Mouse (Mus musculus) lung, adult 2 months (tissue): Measurements from ENCODE around the gene Gldn. TPM values are rescaled to one million over a fixed set of nuclear protein-coding genes. Genes with fewer than 3 reads are reported as not detected.

Experiments used
- DNase-seq: peaks from one replicate; pipeline ENCODE4 v3.0.0; 2022
- H3K4me1 ChIP-seq: fragments of 200-500 bp; 2 replicates; pipeline ENCODE4 v1.6.1; 2011; ENCODE audit warnings: low read length; ENCODE audit not compliant: control insufficient read depth, insufficient read depth
- H3K4me3 ChIP-seq: fragments of 200-500 bp; replicated peaks from 2 replicates; pipeline ENCODE3; 2011; ENCODE audit warnings: low read depth, mild to moderate bottlenecking, control low read depth, low read length; ENCODE audit errors: extremely low read depth
- CTCF ChIP-seq: fragments of 200-500 bp; IDR thresholded peaks from 2 replicates; pipeline ENCODE4 v1.5.1; 2011; ENCODE audit warnings: mild to moderate bottlenecking, low read length, control low read depth; ENCODE audit not compliant: insufficient read depth
- POLR2A ChIP-seq: fragments of 200-500 bp; IDR thresholded peaks from 2 replicates; pipeline ENCODE4 v1.6.1; 2011; ENCODE audit warnings: low read depth, mild to moderate bottlenecking, control low read depth, low read length, borderline replicate concordance; ENCODE audit errors: extremely low read depth
- WGBS: fragments of 180-500 bp; shearing (Covaris S2); methylation state at CpG from one replicate; pipeline ENCODE4 v1.1.7; 2018; 5-methylcytosine and 5-hydroxymethylcytosine counted together
- polyA plus RNA-seq: library from polyadenylated mRNA; depleted of rRNA; stranded (reverse); fragments of >200 nt; gene quantifications from 2 replicates; pipeline ENCODE4 v1.2.3, GENCODE M21; 2012; rRNA removed

Gldn gene
- polyA plus RNA-seq: 0.08 and 0.27 TPM in 2 replicates

DNA sequence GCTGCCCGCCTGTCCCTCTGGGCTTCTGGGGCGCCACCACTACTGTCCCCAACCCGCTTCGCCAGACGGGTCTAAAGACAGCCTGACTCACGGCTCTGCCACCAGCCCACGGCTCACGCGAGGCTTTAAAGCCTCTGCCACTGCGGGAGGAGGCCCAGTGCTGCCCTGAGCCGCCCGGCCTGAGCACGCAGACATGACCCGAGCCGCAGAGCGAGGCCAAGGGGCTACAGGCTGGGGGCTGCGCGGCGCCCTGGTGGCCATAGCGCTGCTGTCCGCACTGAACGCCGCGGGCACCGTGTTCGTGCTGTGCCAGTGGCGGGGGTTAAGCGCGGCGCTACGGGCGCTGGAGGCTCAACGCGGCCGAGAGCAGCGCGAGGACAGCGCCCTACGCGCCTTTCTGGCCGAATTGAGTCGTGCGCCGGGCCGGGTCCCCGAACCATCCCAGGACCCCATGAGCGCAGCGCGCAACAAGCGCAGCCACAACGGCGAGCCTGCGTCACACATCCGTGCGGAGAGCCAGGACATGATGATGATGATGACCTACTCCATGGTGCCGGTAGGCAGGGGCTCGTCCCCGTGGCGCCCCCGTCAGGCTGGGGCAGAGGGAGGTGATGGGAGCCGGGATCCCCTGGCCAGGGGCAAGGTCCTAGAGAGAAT, at the start of gene Gldn:
Gldn (plus strand) TSS at position 156 of the 657 bp plus-strand sequence.
- no peak for DNase-seq
- 3% methylated on average over 61 of the region's 61 CpGs for whole genome bisulfite sequencing
- Histone ChIP-seq H3K4me3 (no peak within 1 kb of the TSS), H3K4me1 (no peaks in the 10 kb centered on the region)
- TF ChIP-seq POLR2A (no peak), CTCF (no peak)

DNA sequence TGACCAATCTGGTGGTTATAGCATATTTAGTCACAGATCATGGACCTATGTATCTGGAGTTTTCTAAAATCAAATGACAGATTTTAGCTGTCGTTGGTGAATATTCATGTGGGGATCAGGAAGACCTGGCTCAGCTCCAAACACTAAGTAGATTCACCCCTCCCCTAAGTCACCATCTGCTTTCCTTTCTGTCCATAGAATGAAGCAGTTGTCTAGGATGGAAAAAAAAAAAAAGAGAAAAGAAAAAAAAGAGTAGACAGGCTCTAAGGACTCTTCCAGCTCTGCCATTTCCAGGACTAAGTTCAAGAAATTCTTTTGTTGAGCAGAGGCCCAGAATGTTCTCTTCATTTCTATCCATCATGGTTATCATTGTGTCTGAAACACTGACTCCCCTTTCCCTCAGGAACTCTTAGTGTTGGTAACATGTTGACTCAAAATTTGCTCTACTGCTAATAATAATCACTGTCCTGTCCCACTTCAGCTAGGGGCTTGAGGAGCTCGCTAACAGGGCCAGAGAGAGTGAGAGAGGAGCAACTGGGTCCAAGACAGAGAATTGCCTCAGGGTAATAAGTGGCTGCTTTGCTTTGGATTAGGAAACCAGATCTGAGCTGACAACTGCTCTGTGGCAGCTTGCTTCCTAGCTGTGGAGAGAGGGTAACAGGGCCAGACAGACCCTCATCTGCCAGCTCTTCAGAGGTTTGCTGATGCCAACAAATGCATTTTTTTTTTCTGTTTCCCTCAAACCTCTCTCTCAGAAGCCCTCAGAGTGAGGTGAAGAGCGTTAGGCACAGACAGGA, 41.2 kb upstream of the Gldn start:
- Histone ChIP-seq H3K4me3 (no peak overlapping the region), H3K4me1 (no peaks in the 10 kb centered on the region)
- TF ChIP-seq CTCF (no peak), POLR2A (no peak)
- no peak for DNase-seq
- WGBS: 56% methylated on average over 3 of the region's 3 CpGs

DNA sequence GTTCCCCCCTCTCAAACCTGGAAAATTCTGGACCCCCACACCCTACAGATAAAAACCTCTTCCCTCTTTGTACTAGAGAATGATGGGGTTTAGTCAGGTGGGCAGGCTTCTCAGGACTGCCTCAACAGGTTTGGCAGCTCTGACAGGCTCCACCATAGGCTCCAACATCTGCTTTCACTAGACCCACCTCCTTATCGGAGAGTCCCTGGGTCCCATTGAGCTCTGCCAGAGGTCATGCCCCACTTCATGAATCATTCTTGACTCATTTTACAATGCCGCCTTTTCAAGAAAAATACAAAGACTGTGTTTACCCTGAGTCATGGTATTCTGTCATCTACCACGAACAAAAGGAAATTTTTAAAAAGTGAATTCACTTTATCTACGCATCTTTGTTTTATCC, 21.5 kb upstream of the Gldn start:
- H3K4me3 ChIP-seq: no peak overlapping the region
- no peak for TF ChIP-seq CTCF
- TF ChIP-seq POLR2A: no peak
- no peak for DNase-seq
- WGBS: 53% methylated on average over 4 of the region's 4 CpGs
- no peaks in the 10 kb centered on the region for H3K4me1 ChIP-seq

DNA sequence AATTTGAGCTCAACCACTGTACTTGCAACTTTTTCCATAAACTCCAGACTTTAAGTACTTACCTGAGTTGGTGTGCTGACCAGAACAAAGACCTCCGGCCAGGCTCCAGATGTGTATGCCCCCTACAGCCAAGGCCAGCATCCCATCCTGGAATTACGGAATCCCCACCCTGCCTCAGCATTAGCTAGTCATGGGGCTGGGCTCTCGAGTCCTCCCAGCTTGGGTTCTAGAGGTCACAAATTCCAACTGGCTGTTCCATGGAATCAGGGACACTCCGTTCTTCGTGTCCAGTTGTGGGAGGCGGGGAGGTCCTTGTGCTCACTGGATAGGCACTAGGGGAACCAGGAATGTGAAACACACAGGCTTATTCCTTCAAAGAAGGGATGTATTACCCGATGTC, 18.3 kb upstream of the Gldn start, which contains the start of gene Cyp19a1:
Cyp19a1 (minus strand) TSS at position 101 of the 400 bp plus-strand sequence.
- Histone ChIP-seq H3K4me3 (no peak within 1 kb of the TSS), H3K4me1 (no peaks in the 10 kb centered on the region)
- no peak for DNase-seq
- 75% methylated on average over 7 of the region's 7 CpGs for WGBS
- TF ChIP-seq CTCF: no peak
- no peak for TF ChIP-seq POLR2A

DNA sequence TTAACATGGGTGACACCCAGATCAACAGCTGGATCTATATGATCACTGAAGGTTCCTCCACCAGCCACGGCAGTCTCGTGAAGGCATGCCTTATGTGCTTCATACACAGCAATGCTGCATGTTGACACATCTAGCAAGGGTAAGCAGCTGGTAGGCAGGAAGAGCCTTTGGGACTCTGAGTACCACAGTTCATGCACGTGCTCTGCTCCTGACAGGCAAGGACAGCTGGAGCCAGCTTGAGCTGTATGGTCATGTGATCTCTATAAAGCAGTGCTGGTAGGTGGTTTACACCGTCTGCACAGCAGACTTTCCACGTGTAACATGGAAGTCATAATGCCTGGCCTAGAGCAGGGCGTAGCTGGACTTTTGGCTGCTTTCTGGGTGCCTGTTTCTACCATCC, 16.3 kb upstream of the Gldn start:
- DNase-seq: no peak
- TF ChIP-seq POLR2A: no peak
- TF ChIP-seq CTCF: no peak
- Histone ChIP-seq H3K4me1 (no peaks in the 10 kb centered on the region), H3K4me3 (no peak overlapping the region)
- 56% methylated on average over 6 of the region's 6 CpGs for WGBS

DNA sequence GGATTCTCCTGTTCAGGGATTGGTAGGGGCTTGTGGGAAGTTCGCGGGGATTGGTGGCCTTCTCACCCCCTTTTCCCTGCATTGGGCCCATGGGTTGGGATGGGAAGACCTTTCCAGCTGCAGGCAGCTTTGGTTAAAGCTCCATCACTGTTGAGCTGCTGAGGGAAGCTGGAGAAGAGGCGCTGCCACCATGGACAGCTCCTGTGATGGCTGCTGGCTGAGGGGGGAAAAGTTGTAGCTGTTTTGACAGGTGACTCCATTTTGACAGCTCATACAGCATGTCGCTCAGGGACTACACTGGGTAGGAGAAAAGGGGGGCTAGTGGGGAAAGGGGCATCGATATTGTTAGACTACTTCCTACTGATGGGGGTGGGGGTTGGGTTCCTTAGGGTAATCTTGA, 15.4 kb upstream of the Gldn start:
- H3K4me1 ChIP-seq: no peaks in the 10 kb centered on the region
- WGBS: 29% methylated on average over 5 of the region's 5 CpGs
- H3K4me3 ChIP-seq: no peak overlapping the region
- TF ChIP-seq CTCF (no peak), POLR2A (no peak)
- no peak for DNase-seq

DNA sequence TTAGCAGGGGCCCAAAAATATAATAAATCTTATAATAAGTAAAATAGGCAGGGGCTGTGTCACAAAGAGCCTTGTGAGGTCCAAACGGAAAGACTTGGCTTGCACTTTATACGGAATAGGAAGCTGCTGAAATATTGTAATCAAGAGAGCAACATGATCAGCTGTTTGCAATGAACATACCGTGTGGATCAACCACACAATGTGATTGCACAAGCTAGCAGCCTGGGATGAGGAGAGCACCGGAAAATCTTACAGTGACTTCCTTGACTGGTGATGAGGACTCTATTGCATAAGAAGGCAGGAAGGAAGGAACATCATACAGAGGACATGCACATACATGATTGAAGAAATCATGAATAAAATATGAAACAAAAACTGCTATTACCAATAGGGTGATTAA, 11.0 kb upstream of the Gldn start:
- no peak for DNase-seq
- TF ChIP-seq POLR2A (no peak), CTCF (no peak)
- no peaks in the 10 kb centered on the region for H3K4me1 ChIP-seq
- no peak overlapping the region for H3K4me3 ChIP-seq
- 77% methylated on average over 4 of the region's 4 CpGs for WGBS

DNA sequence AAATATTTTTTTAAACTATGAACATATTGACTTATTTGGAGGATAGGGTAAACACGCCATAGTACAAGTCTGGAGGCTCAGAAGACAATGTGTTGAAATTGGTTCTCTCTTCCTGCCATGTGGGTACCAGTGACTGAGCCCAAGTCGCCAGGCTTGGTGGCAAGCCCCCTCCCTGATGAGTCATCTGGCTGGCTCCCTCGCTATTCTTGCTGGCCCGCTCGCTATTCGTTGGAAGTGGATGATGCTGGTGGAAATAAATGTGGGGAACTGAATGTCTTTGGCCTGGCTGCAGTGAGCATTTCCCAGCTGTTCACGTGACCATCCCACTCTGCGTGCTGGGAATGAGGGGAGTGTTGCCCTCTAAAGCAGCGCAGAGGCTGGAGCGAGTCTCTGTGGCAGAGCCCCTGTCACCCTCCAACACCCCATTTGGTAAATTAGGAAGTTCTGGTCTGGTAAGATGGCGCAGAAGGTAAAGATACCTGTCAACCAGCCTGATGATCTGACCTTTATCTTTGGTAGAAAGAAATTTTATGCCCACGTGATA, 7.2 kb upstream of the Gldn start:
- Histone ChIP-seq H3K4me1 (no peaks in the 10 kb centered on the region), H3K4me3 (no peak overlapping the region)
- TF ChIP-seq CTCF (no peak), POLR2A (no peak)
- WGBS: 70% methylated on average over 12 of the region's 12 CpGs
- no peak for DNase-seq

DNA sequence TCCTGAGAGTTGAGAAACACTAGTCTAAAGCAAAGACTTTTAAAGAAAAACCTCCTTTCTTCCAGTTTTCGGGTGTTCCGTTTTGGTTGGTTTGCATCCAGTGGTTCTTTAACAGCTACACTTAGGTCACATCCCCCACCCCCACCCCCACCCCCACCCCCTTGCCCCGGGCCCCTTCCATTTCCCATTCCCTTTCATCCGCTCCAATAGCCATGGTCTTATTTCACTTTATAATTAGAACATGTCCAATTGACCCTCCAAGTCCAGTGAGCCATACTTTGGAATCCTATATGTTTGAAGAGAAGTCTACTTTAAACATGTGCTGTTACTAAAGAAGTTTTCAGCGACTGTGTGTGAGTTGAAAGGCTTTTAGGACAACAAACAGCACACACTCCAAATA, 1.5 kb downstream of the Gldn start:
- no peaks in the 10 kb centered on the region for H3K4me1 ChIP-seq
- DNase-seq: no peak
- no peak overlapping the region for H3K4me3 ChIP-seq
- no peak for TF ChIP-seq POLR2A
- no peak for TF ChIP-seq CTCF
- 56% methylated on average over 5 of the region's 5 CpGs for WGBS
